ENCODE assay signal across 29 mouse cellular contexts in the genomic region with DNA sequence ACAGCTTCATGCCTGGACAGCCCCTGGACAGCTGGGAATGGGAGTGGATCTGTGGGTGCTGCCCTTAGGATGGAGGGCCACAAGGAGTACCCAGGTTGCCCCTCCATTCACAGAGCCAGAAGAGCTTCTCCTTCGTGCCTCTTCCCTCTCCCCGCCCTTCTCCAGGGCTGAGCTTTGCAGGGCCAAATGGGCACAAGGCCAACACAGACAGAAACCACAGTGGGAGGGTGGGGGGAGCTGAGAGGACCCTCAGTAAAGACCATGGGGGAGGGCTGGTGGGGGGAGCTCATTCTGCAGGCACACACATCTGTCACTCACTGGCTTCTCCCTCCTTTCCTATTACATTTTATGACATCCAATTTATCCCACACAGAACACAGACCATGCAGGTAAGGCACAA.
DNase-seq lines count a peak whose midpoint lies in the region; ATAC-seq and TF ChIP-seq lines count a peak whose summit lies in the region.
"Had no signal": no experiment of that assay in that cellular context is flagged by ENCODE, and none has a peak within 500 bp of the region (broad histone marks: within the 10 kb centered on the region; RNA-seq: fewer than 3 reads in every experiment).

No protein-coding gene starts in this region.

- H3K4me2 ChIP-seq in forebrain, embryonic 13.5 days: no peak overlapping the region
- H3K4me2 ChIP-seq in forebrain, embryonic 12.5 days: no peak overlapping the region
- no peak overlapping the region for H3K4me2 ChIP-seq in midbrain, embryonic 14.5 days (ENCODE audit: low read length)
- H3K4me2 ChIP-seq in neural tube, embryonic 15.5 days: no peak overlapping the region
- H3K4me2 ChIP-seq: heart, embryonic 12.5 days; kidney, embryonic 15.5 days; limb, embryonic 15.5 days; liver, embryonic 13.5 days; midbrain, embryonic 13.5 days had no signal

- WGBS in forebrain, embryonic 13.5 days: 30% methylated on average over 2 of the region's 2 CpGs
- 72% methylated on average over 2 of the region's 2 CpGs for WGBS in forebrain, embryonic 12.5 days
- 66% methylated on average over 2 of the region's 2 CpGs for WGBS in midbrain, embryonic 14.5 days
- 63% methylated on average over 2 of the region's 2 CpGs for WGBS in midbrain, embryonic 10.5 days
- WGBS in neural tube, embryonic 15.5 days: 25% methylated on average over 2 of the region's 2 CpGs

- ATAC-seq in forebrain, embryonic 13.5 days: no peak
- ATAC-seq in forebrain, embryonic 12.5 days (ENCODE audit: low FRiP score): no peak
- no peak for ATAC-seq in midbrain, embryonic 14.5 days (ENCODE audit: low FRiP score, low TSS enrichment)
- no peak for ATAC-seq in neural tube, embryonic 15.5 days (ENCODE audit: low FRiP score)
- no peak for ATAC-seq in frontal cortex, adult (ENCODE audit: low TSS enrichment)
- ATAC-seq: activated CD4-positive, CD25-positive, alpha-beta regulatory T cell, adult 4 months; midbrain, embryonic 13.5 days had no signal

- H3K27me3 ChIP-seq in forebrain, embryonic 13.5 days: no peaks in the 10 kb centered on the region
- H3K27me3 ChIP-seq in forebrain, embryonic 12.5 days: no peaks in the 10 kb centered on the region
- no peaks in the 10 kb centered on the region for H3K27me3 ChIP-seq in midbrain, embryonic 14.5 days (ENCODE audit: control insufficient read depth, insufficient read depth, low read length)
- peaks cover 4% of the 10 kb centered on the region; the same call in 1 of the 2 replicates for H3K27me3 ChIP-seq in midbrain, embryonic 10.5 days (ENCODE audit: low read depth, poor library complexity, severe bottlenecking)
- no peaks in the 10 kb centered on the region for H3K27me3 ChIP-seq in neural tube, embryonic 15.5 days (replicated peaks)
- H3K27me3 ChIP-seq: CH12.LX; liver, embryonic 13.5 days; midbrain, embryonic 13.5 days had no signal

- no peak overlapping the region for H3K4me3 ChIP-seq in forebrain, embryonic 13.5 days
- H3K4me3 ChIP-seq in forebrain, embryonic 12.5 days (replicated peaks): no peak overlapping the region
- H3K4me3 ChIP-seq in left cerebral cortex, adult 2 months: no peak overlapping the region
- H3K4me3 ChIP-seq in midbrain, embryonic 14.5 days (replicated peaks; ENCODE audit: low read depth, low read length): no peak overlapping the region
- no peak overlapping the region for H3K4me3 ChIP-seq in midbrain, embryonic 10.5 days
- H3K4me3 ChIP-seq in neural tube, embryonic 15.5 days (replicated peaks): no peak overlapping the region
- H3K4me3 ChIP-seq: erythroblast, embryonic 14.5 days; gastrocnemius, adult 2 months; heart, adult 2 months; heart, embryonic 12.5 days; kidney, embryonic 15.5 days; limb, embryonic 15.5 days; liver, embryonic 13.5 days; midbrain, embryonic 13.5 days had no signal

- intact Hi-C loops in left cerebral cortex, postnatal 4 days (cut with DNase I): no loop called here
- intact Hi-C loops in left cerebral cortex, adult 2 months (cut with DNase I): no loop called here

- H3K9me3 ChIP-seq in forebrain, embryonic 13.5 days (replicated peaks): no peaks in the 10 kb centered on the region
- H3K9me3 ChIP-seq in forebrain, embryonic 12.5 days: no peaks in the 10 kb centered on the region
- no peaks in the 10 kb centered on the region for H3K9me3 ChIP-seq in midbrain, embryonic 14.5 days (ENCODE audit: control insufficient read depth, low read length)
- no peaks in the 10 kb centered on the region for H3K9me3 ChIP-seq in midbrain, embryonic 10.5 days (replicated peaks)
- no peaks in the 10 kb centered on the region for H3K9me3 ChIP-seq in neural tube, embryonic 15.5 days (replicated peaks)
- H3K9me3 ChIP-seq: heart, embryonic 12.5 days; kidney, embryonic 15.5 days; limb, embryonic 15.5 days; liver, embryonic 13.5 days; midbrain, embryonic 13.5 days had no signal

- peak; percentile 63 for DNase-seq in left cerebral cortex, postnatal 4 days
- no peak for DNase-seq in left cerebral cortex, adult 2 months (ENCODE audit: extremely low spot score in 1 of 2, low spot score in 2 of 2)
- DNase-seq in midbrain, embryonic 14.5 days: peak; percentile 46
- no peak for DNase-seq in midbrain, embryonic 10.5 days (ENCODE audit: low spot score)
- DNase-seq: adrenal gland, adult 2 months; adrenal gland, postnatal 36 days; cerebellum, adult 2 months; heart, adult 2 months; kidney, adult 18-20 months; kidney, postnatal 25 days; liver, embryonic 13.5 days; lung, adult 18-20 months; lung, postnatal 36 days; right cerebral cortex, postnatal 4 days; thymus, adult 18-20 months; thymus, postnatal 25 days had no signal

- H3K9ac ChIP-seq in forebrain, embryonic 13.5 days: no peak overlapping the region
- H3K9ac ChIP-seq in forebrain, embryonic 12.5 days: no peak overlapping the region
- H3K9ac ChIP-seq in midbrain, embryonic 14.5 days (replicated peaks; ENCODE audit: low read length): no peak overlapping the region
- H3K9ac ChIP-seq in neural tube, embryonic 15.5 days (replicated peaks): no peak overlapping the region
- H3K9ac ChIP-seq: heart, embryonic 12.5 days; kidney, embryonic 15.5 days; limb, embryonic 15.5 days; liver, embryonic 13.5 days; midbrain, embryonic 13.5 days had no signal

- peaks cover 24% of the 10 kb centered on the region for H3K4me1 ChIP-seq in forebrain, embryonic 13.5 days
- peaks cover 15% of the 10 kb centered on the region for H3K4me1 ChIP-seq in forebrain, embryonic 12.5 days
- 0 out of 2 replicates have a peak, but pooled peaks cover 8% of the 10 kb centered on the region for H3K4me1 ChIP-seq in midbrain, embryonic 14.5 days (ENCODE audit: control insufficient read depth, insufficient read depth, low read length)
- H3K4me1 ChIP-seq in midbrain, embryonic 10.5 days: peaks cover 3% of the 10 kb centered on the region; the same call in 1 of the 2 replicates
- H3K4me1 ChIP-seq in neural tube, embryonic 15.5 days: peaks cover 26% of the 10 kb centered on the region
- H3K4me1 ChIP-seq: heart, embryonic 12.5 days; kidney, embryonic 15.5 days; liver, embryonic 13.5 days had no signal

- TF ChIP-seq CTCF in left cerebral cortex, adult 2 months (IDR thresholded peaks at IDR 0.05): no peak

- no peaks in the 10 kb centered on the region for H3K36me3 ChIP-seq in forebrain, embryonic 13.5 days (ENCODE audit: poor library complexity, severe bottlenecking)
- no peaks in the 10 kb centered on the region for H3K36me3 ChIP-seq in forebrain, embryonic 12.5 days (replicated peaks)
- no peaks in the 10 kb centered on the region for H3K36me3 ChIP-seq in midbrain, embryonic 14.5 days (ENCODE audit: control insufficient read depth, insufficient read depth, low read length)
- no peaks in the 10 kb centered on the region for H3K36me3 ChIP-seq in midbrain, embryonic 10.5 days
- H3K36me3 ChIP-seq in neural tube, embryonic 15.5 days: no peaks in the 10 kb centered on the region
- H3K36me3 ChIP-seq: heart, embryonic 12.5 days; kidney, embryonic 15.5 days; limb, embryonic 15.5 days; liver, embryonic 13.5 days; midbrain, embryonic 13.5 days had no signal

- 0 out of 2 replicates have a peak overlapping the region, but pooled peaks have one; percentile 21 for H3K27ac ChIP-seq in forebrain, embryonic 13.5 days
- no peak overlapping the region for H3K27ac ChIP-seq in forebrain, embryonic 12.5 days
- no peak overlapping the region for H3K27ac ChIP-seq in left cerebral cortex, adult 2 months
- H3K27ac ChIP-seq in midbrain, embryonic 14.5 days (replicated peaks; ENCODE audit: low read depth, low read length): no peak overlapping the region
- no peak overlapping the region for H3K27ac ChIP-seq in midbrain, embryonic 10.5 days (replicated peaks)
- H3K27ac ChIP-seq in neural tube, embryonic 15.5 days (replicated peaks): peak overlapping the region; percentile 42
- H3K27ac ChIP-seq: gastrocnemius, adult 2 months; heart, adult 2 months; kidney, embryonic 15.5 days; limb, embryonic 15.5 days; liver, embryonic 13.5 days; midbrain, embryonic 13.5 days; stomach, postnatal 0 days had no signal

Comparison
In these comparisons a context has a peak if more than half of its experiments do, and no peak if none do; other contexts are left out.
1. H3K27ac ChIP-seq: peak in forebrain, embryonic 13.5 days (single experiment) and neural tube, embryonic 15.5 days (single experiment); none in forebrain, embryonic 12.5 days (single experiment), left cerebral cortex, adult 2 months (single experiment), midbrain, embryonic 14.5 days (single experiment) and midbrain, embryonic 10.5 days (single experiment).
2. DNase-seq: peak in left cerebral cortex, postnatal 4 days (single experiment) and midbrain, embryonic 14.5 days (single experiment); none in left cerebral cortex, adult 2 months (0 of 2) and midbrain, embryonic 10.5 days (single experiment).